Mouse (Mus musculus): Measurements from ENCODE around the gene Cadps2.

GRCm38 (mm10) chr6:23758249-23758648, 81.0 kb downstream of the Cadps2 start:
- no peak for TF ChIP-seq CTCF (IDR thresholded peaks at IDR 0.05; ENCODE audit: borderline replicate concordance, insufficient read depth, low read depth, low read length)
- TF ChIP-seq POLR2A (IDR thresholded peaks at IDR 0.05; ENCODE audit: borderline replicate concordance, insufficient read depth, low read length), result no peak

Measured in cerebellum, adult 2 months (tissue).